Mouse (Mus musculus) spleen, adult 10 weeks (tissue): ENCODE results near the gene Sbno2. TPM values are rescaled to one million over a fixed set of nuclear protein-coding genes. Genes with fewer than 3 reads are reported as not detected.

ENCODE experiments used
- polyA plus RNA-seq: library from polyadenylated mRNA; stranded (reverse); fragments of 350-450 nt; fragmentation: Illumina TruSeq; extraction: RNeasy Lipid Tissue Mini Kit (QIAGEN cat#74804); gene quantifications from one replicate; pipeline ENCODE4 v1.2.3, GENCODE M21; 2015; ENCODE audit warnings: low replicate concordance; ENCODE audit not compliant: insufficient read depth

Gene Sbno2
- polyA plus RNA-seq, result 22.6 TPM

DNA sequence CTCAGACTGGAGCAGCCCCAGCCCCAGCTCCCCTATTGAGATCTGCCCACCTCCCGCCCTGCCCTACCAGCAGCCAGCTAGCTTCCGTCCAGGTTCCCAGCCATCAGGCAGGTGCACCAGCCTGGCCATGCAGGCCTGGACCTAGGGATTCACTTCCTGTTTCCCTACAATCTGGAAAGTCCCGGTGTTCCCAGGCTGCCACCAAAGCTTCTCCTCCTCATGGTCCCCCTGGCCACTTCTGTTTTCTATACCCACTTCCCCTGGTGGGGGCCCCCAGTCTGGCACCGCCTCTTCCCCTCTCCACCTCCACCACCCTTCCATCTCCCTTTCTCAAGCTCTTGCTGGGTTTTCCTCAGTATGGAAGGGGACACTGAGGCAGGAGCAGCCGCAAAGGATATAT lies at the start of gene Sbno2:
Gene Sbno2 (minus strand): TSS at position 112 of the 400 bp plus-strand sequence.

DNA sequence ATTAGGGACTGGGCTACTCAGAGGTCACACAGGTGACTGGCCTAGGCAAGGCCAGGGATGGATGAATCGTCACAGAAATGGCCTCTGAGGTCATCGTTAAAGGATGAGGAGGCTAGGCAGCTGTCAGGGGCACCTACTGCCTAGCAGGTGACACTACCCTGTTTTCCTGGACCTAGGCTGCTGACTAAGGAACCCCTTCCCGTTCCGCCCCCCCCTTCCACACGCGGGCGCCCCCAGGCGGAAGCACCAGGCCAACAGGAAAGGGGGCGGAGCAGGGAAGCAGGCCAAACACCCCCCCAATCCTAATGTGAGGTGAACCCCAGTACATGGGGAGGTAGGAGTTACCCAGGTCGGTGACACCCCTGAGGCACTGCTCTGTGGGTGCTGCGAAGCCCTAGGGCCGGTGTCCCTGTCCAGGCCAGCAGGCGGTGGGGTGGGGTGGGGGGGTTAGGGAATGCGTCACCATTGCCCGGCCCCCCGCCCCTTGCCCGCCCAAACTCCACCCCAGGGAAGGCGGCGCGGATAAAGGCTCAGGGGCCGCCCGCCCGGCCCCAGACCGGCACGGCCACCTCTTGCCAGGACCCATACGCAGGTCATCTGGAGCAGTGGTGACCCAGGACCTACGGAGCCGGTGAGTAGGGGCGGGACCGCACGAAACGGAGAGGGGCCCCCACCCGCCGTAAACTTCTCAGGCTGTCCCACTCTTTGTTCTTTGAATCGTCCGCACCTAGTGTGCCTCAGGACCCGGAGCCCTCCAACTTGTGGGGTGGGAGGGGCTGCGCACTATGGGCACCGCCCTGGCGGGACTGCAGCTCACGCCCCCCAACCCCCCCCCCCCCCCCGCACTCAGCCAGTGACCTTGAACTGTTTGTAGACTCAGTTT lies 42.6 kb upstream of the Sbno2 start, which contains the start of gene Midn:
Gene Midn (plus strand): TSS at position 554 of the 883 bp plus-strand sequence.

DNA sequence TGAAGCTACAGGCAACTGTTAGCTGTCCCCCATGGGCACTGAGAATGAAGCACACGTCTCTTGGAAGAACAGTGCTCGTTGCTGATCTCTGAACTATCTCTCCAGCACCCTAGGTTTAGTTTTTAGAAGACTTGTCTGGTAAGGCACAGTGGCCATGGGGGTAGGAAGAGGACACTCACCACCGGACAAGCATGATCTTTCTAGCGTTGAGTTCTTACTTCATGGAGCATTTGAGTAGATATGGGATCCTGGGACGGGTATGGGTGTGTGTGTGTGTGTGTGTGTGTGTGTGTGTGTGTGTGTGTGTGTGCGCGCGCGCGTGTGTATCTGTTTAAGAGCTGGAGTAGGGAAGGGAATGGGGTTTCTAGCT lies 35.3 kb upstream of the Sbno2 start, which contains the start of gene Cbarp:
Gene Cbarp (minus strand): TSS at position 170 of the 370 bp plus-strand sequence.

DNA sequence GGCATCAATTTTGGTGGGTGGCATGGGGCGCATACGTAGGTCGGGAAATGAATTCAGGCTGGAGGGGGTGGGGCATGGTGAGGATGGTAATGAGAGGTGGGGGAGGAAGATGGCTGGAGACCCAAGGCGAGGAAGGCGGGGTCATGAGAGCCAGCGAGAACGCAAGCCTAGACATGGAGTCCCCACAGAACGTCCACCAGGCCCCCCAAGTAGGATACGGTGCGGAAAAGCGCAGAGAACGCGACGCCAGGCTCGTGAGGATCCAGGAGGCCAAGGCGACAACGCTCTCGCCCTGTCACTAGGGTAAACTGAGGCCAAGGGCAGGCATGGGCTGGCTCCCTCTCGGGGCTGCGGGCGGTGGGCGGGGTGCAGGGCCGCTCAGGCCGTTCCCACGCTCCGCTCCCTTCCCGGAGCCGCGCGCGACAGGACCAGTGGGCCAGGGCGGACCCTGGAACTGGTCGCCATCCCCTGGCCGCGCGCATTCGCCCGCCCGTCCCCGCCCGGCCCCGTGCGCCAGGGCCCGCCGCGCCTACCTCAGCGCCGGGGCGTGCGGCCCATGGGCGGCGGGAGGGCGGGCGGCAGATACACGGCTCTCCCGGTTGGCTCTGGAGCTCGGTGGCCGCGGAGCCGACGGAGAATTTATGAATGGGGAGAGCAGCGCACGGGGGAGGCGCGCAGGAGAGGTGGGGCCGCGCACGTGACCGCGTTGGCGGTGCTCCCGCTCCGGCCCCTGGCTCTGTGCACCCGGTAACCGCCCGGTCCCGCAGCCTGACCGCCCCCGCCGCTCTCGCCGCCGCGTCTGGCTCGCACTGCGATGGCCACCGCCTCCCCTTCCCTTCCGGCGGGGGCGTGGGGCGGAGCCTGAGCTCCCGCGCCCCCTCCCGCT lies 33.4 kb upstream of the Sbno2 start, which contains the start of gene Atp5d:
Gene Atp5d (plus strand): TSS at position 80 of the 886 bp plus-strand sequence.

DNA sequence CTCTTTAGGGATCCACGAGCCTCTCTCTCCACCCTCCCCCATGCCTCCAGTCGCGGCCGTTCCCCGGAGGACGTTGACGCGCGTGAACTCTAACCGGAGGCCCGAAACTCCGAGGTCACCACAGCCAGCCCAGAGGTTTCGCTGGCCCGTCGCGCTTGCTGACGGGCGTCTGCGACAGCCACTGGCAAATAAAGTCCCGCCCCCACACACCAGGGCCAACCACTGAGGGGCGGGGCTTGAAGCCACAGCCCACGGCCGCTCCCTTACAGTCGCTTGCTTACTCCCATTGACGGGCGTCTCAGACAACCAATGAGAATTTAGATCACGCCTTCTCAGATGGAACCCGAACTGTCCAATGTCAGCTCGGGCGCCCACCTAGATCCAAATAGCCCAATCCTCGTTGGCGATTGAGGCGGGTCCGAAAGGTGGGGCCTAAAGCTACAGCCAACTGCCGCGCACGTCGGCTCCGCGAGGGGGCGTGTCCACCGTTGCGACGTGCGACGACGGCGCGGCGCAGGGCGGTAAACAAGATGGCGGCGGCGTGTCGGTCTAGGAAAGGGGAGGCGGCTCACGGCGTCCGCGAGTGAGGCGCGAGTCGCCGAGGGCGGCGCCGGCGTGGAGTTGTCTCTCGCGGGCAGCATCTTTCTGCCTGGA lies 10.0 kb upstream of the Sbno2 start, which contains the start of gene Stk11:
Gene Stk11 (plus strand): TSS at position 514 of the 654 bp plus-strand sequence.

DNA sequence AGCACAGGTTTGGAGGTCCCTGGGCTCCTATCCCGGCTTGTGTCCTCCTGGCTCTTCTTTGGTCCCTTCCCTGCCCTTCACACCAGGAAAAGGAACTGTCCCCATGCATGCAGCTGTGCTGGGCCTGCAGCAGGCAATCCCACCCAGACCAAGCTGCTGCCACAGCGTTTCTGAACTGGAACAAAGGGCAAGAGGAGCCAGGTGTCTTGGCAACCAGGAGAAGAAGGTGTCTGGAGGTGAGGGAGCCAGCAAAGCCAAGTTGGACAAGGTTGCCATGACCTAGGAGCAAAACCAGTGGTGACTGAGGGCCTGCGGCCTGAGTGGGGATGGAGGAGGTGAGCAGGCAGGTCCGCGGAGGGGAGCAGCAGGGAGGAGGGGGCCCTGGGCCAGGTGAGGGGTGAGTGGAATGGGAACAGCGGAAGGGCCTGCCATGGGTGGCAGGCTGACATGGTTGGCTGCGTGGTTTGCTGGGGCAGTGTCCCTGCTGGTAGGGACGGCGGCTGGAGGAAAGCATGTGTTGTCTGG lies 58.3 kb downstream of the Sbno2 start, which contains the start of gene Gpx4:
Gene Gpx4 (plus strand): TSS at position 126 of the 525 bp plus-strand sequence.

DNA sequence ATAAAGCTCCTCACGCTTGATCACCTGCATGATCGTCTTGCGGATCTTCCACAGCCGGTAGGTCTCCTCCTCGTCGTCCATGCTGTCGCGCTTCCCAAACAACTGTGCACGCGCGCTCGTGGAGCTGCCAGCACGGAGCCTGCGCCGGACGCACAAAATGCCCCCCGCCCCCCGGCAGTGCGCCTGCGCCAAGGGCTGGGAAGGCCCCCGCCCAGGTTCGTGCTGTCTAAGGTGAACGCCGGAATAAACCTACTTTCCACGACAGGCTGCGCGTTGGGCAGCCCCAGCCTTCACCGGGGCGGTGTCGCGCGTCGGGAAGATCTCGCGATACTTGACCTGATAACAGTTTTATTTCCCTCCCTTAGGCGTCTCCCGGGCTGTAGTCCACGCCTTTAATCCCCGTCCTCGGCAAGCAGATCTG lies 65.8 kb downstream of the Sbno2 start, which contains the start of gene Polr2e:
Gene Polr2e (minus strand): TSS at position 237 of the 421 bp plus-strand sequence.

DNA sequence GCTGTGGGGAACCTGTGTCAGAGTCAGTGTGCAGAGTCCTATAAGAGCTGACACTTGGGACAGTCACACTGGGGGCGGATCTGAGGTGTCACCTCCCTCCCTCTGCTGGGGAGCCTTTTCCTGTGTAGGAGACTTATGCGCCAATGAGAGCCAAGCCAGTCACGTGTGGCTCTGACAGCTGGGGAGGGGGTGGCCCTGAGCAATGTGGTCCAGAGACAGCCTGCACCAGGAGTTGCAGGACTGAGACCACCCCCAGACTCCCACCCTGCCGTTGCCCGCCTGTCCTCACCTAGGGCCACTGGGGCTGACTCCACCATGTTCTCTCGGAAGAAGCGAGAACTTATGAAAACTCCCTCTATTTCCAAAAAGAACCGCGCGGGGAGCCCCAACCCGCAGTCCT lies 88.9 kb downstream of the Sbno2 start, which contains the start of gene Arhgap45:
Gene Arhgap45 (plus strand): TSS at position 143 of the 400 bp plus-strand sequence.

Other genes with a start within 250 kb of the Sbno2 start
- gene Prtn3, start 231.1 kb downstream of the Sbno2 start, polyA plus RNA-seq, result not detected
- 0.47 TPM for gene Plppr3, start 230.9 kb downstream of the Sbno2 start, polyA plus RNA-seq
- 0.35 TPM for gene Elane, start 219.3 kb downstream of the Sbno2 start, polyA plus RNA-seq
- 1.0 TPM for gene Cfd, start 214.7 kb downstream of the Sbno2 start, polyA plus RNA-seq
- gene Med16, start 196.6 kb downstream of the Sbno2 start, polyA plus RNA-seq, result 3.4 TPM
- gene Gm26602, start 194.7 kb downstream of the Sbno2 start, polyA plus RNA-seq, result not detected
- gene Kiss1r, start 188.6 kb downstream of the Sbno2 start, polyA plus RNA-seq, result 0.33 TPM
- 52.3 TPM for gene R3hdm4, start 184.4 kb downstream of the Sbno2 start, polyA plus RNA-seq
- 8.9 TPM for gene Arid3a, start 178.5 kb downstream of the Sbno2 start, polyA plus RNA-seq
- gene Wdr18, start 145.4 kb downstream of the Sbno2 start, polyA plus RNA-seq, result 10.6 TPM
- not detected for gene Grin3b, start 134.9 kb downstream of the Sbno2 start, polyA plus RNA-seq
- 23.2 TPM for gene Tmem259, start 121.2 kb downstream of the Sbno2 start, polyA plus RNA-seq
- gene Cnn2, start 117.0 kb downstream of the Sbno2 start, polyA plus RNA-seq, result 160 TPM
- 10.9 TPM for gene Abca7, start 109.1 kb downstream of the Sbno2 start, polyA plus RNA-seq
- gene Arhgap45, start 88.9 kb downstream of the Sbno2 start, polyA plus RNA-seq, result 93.1 TPM
- 19.3 TPM for gene Polr2e, start 65.8 kb downstream of the Sbno2 start, polyA plus RNA-seq
- gene Gpx4, start 58.4 kb downstream of the Sbno2 start, polyA plus RNA-seq, result 128 TPM
- 58.7 TPM for gene Stk11, start 10.2 kb upstream of the Sbno2 start, polyA plus RNA-seq
- gene Atp5d, start 33.1 kb upstream of the Sbno2 start, polyA plus RNA-seq, result 23.7 TPM
- gene Cbarp, start 35.3 kb upstream of the Sbno2 start, polyA plus RNA-seq, result 1.2 TPM
- gene Midn, start 42.7 kb upstream of the Sbno2 start, polyA plus RNA-seq, result 29.3 TPM
- gene Cirbp, start 60.4 kb upstream of the Sbno2 start, polyA plus RNA-seq, result 81.8 TPM
- gene 1600002K03Rik, start 67.4 kb upstream of the Sbno2 start, polyA plus RNA-seq, result 13.5 TPM
- gene Efna2, start 73.9 kb upstream of the Sbno2 start, polyA plus RNA-seq, result 0.35 TPM
- gene Mum1, start 120.9 kb upstream of the Sbno2 start, polyA plus RNA-seq, result 40.2 TPM
- 17.1 TPM for gene Ndufs7, start 143.6 kb upstream of the Sbno2 start, polyA plus RNA-seq
- 2.3 TPM for gene Gamt, start 155.4 kb upstream of the Sbno2 start, polyA plus RNA-seq
- gene Dazap1, start 155.9 kb upstream of the Sbno2 start, polyA plus RNA-seq, result 74.8 TPM
- gene Rps15, start 186.9 kb upstream of the Sbno2 start, polyA plus RNA-seq, result 623 TPM
- gene Apc2, start 190.4 kb upstream of the Sbno2 start, polyA plus RNA-seq, result 0.76 TPM
- gene 2310011J03Rik, start 215.0 kb upstream of the Sbno2 start, polyA plus RNA-seq, result 11.8 TPM
- gene Pcsk4, start 223.9 kb upstream of the Sbno2 start, polyA plus RNA-seq, result 0.41 TPM
- 0.26 TPM for gene Reep6, start 224.4 kb upstream of the Sbno2 start, polyA plus RNA-seq
- gene Adamtsl5, start 242.8 kb upstream of the Sbno2 start, polyA plus RNA-seq, result 2.1 TPM